Mouse (Mus musculus): ENCODE results near the gene Sectm1a. TPM values are rescaled to one million over a fixed set of nuclear protein-coding genes. Genes with fewer than 3 reads are reported as not detected.
"Not testable (repeated sequence)": the region's sequence is repeated elsewhere in the genome, so short reads cannot be mapped to it uniquely, and the experiment has no call there.

The Sectm1a gene
- total RNA-seq, 2 experiments from 2014 or later: 0.30 TPM; not detected in 1

DNA sequence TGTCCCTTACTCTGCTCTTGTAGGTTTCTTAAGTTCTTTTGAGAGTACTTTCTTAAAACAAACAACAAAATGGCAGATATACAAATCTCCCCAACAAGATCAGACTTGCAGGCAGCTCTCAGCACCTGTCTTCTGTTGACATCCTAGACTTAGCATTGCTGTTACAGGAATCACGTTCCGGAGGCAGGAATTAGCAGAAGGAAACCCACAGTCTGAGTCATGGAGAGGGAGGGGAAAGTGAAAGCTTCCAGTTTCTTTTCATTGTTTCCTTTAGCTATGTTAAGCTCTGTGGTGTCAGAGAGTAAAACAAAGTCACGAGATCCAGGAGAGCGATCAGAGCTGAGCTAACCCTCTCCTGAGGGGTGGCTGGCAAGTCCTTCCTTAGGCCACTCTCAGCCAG, 9.9 kb upstream of the Sectm1a start:
- DNase-seq (ENCODE audit: low spot score in 2 of 2): no peak

DNA sequence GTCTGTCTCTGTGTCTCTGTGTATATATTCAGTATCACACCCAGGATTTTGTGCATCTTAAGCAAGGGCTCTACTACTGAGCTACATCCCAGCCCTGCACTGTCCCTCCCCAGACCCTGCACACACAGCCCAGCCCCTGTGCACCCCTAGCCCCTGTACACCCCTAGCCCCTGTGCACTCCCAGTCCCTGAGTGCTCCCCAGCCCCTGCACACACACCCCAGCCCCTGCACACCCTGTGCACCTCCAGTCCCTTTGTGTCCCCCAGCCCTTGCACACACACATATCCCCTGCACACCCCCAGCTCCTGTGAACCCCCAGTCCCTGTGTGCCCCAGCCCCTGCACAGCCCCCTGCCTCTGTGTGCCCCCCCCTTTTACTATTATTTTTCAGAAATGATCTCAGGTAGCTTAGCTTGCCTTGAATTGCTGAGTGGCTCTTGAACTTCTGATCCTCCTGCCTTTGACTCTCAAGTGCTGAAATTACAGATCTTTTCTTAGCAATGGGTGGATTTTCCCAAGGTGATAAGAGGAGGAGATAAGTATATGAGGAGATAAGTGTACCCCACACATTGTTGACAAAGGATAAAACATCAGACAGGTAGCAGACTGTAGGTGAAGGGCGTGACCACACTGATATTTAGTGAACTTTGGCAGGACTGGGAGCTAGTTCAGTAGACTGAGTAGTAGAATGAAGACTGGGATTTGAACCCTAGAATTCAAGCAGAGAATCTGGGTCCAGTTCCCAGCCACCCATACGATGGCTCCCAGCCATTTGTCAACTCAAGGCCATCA, 8.9 kb upstream of the Sectm1a start:
- DNase-seq (ENCODE audit: low spot score in 2 of 2): no peak

DNA sequence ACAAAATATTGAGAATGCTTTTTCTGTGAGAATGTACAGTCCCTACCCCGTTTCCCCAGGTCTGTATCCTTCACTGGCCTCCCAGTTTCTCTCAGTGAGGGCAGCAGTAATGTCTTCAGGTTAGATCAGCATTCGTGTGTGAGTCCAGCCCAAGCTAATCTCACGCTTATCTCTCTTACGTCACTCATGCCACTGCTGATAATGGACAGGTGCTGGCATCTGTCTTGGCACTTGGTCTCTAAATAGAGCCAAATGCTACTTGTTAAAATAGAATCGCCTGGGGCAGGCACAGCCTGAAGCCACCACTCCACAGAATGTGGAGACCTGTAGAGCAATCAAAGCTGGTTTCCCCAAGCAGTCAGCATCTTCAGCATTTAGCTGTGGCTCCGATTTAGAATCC, 8.0 kb upstream of the Sectm1a start:
- DNase-seq (ENCODE audit: low spot score in 2 of 2): no peak

DNA sequence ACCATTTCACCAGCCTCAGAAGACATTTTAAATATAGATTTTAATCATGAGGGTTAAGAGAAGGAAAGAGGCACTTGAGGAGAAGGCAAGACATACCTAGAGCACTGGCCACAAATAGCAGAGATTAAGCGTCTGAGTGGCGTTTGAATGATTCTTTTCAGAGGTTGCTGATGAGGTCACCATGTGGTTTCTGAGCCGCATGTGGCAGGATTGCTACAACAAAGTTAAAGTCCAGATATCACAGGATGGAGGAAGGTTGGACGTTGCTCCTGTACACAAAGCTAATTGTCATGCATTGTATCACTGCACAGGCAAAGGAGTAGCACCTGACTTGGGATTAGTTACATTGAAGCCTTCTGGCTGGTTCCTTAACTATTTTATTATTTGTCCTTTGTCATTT, 5.3 kb upstream of the Sectm1a start:
- DNase-seq (ENCODE audit: low spot score in 2 of 2): no peak

DNA sequence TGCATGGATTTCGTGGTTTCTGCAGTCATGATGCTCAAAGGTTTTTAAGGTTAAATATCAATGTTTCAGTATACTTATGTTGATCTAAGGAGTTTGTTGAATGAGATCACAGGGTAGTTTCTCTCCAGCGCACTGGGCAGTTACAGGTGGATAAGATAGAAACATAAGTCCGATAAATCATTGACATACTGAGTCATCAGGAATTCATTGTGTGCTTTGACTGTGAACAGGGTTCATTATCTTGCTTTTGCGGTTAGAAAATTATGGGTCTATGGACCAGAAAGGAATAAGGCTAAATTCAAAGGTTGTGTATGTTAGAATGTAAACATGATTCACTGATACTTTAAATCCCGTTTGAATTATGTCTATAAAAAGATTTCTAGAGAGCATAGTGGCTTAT, 4.2 kb upstream of the Sectm1a start:
- no peak for DNase-seq (ENCODE audit: low spot score in 2 of 2)

DNA sequence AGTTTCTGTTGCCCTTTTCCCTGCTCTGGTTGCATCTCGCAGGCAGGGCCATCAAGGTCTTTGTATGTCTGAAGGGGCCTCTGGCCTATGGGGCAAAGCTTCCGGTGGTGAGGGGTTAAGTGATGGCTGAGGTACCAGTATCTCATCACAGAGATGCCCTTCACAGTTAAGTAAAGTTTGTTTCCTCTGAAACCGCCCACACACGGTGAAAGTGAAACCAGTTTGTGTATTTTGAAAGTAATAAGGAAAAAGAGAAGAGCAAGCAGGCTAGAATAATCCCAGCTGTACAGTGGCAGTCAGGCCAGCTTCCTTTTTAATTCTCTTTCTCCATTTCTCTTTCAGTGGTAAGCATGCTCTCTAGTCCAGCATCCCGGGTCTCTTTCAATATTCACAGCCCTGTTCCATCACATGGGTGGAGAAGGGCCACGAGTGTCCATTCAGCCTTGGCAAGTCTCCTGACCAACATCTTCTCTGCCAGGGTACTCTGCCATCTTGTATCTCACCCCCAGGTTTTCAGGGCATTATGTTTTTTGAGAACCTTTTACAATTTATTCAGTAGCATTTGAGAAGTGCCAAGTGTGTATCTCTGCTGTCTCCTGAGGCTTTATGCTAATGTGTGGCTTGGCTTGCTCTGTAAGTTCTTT, 2.0 kb upstream of the Sectm1a start:
- no peak for DNase-seq (ENCODE audit: low spot score in 2 of 2)

DNA sequence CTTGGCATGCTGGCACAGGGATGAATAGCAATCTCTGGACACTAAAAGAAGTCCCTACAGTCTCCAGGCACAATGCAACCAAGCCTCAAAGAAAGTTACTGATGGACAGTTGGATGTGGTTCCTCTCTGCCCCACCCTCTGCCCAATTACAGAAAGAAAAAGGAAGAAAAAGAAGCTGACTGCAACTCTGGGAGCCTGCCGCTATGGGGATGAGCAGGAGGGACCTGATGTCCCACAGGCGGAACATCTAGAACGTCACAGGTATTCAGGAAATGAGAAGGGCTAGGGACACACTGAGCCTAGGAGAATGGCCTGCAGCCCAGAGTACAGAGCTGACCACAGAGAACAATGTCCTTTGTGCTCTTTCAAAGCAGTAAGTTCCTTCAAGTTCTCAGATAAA, 1.2 kb upstream of the Sectm1a start:
- no peak for DNase-seq (ENCODE audit: low spot score in 2 of 2)

DNA sequence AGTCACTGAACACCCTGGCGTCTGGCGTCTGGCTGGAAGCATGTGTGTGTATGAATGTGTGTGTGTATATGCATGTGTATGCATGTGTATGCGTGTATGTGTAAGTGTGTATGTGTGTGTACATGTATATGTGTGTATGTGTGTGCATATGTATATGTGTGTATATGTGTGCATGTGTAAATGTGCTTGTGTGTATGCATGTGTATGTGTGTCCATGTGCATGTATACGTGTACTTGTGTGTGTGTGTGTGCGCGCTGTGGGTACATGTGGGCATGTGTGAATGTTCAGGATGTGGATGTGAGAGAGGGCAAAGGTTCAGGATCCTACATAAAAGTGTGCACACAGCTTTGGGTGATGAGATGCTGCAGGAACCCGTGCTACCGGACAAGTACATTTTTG, 690 bp downstream of the Sectm1a start:
- DNase-seq (ENCODE audit: low spot score in 2 of 2): no peak

DNA sequence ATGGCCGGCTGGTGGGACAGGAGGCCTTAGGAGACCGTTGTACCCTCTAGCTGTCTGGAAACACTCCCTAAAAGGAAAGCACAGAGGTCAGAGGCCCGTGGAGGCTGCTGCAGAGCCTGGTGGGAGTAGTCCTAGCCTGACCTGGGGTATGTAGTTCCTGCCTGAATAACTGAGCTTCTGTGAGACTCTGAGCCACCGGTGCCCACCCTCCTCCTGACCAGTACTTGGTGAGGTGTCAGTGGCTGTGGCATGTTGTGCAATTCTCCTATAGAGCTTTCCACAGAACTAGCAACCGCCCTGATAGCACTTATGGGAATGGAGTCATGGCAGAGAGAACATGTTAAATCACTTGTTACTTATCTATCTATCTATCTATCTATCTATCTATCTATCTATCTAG, 5.4 kb downstream of the Sectm1a start:
- DNase-seq (ENCODE audit: low spot score in 2 of 2): no peak

DNA sequence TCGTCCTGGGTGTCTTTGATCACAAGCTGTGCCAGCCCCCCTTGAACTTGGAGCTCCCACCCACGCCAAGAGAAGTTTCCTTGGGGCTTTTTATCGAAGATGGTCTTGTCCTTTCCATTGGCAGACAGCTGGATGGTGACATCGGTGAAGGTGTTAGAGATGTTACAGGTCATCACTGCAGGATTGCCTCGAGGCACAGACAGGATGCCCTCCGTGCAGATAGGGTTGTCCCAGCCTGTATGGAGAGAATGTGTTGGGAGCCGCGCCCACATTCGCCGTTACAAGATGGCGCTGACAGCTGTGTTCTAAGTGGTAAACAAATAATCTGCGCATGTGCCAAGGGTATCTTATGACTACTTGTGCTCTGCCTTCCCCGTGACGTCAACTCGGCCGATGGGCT, 11.4 kb downstream of the Sectm1a start:
- not testable (repeated sequence) for DNase-seq (ENCODE audit: low spot score in 2 of 2)

DNA sequence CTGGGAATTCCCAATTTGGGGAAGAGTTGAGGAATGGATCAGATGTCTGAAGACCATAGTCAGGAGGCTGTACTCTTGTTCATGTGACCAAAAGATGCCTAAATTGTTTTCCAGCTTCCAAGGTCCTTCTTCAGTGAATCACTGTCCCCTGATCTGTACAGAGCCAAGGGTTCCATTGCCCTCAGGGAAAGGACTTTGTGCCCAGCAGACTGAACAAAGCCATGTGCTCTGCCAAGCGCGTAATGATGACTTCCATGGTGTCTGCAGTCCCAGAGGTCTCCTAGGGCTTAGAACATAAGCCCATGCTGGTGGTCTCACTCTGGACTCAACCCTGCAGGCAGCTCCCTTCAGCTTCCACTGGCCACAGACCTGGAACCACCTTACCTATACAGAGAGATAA, 13.1 kb downstream of the Sectm1a start:
- no peak for DNase-seq (ENCODE audit: low spot score in 2 of 2)

DNA sequence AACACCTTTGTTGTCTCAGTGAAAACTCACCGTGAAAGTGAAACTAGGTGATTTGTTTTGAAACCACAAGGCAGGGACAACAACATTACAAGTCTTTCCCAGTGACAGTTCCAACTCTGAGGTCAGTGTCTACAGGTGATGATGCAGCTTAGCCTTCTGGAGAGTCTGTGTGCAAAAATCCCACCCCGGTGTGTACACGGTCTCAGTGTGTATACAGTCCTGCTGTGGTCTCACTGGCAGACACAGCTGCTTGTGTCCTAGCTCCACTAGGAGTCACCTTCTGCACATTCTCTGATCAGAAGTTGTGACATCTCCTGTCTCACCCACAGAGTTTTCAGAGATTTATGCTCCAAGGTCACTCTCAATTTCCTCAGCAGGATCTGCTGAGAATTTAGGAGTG, 16.8 kb downstream of the Sectm1a start:
- DNase-seq (ENCODE audit: low spot score in 2 of 2): no peak

DNA sequence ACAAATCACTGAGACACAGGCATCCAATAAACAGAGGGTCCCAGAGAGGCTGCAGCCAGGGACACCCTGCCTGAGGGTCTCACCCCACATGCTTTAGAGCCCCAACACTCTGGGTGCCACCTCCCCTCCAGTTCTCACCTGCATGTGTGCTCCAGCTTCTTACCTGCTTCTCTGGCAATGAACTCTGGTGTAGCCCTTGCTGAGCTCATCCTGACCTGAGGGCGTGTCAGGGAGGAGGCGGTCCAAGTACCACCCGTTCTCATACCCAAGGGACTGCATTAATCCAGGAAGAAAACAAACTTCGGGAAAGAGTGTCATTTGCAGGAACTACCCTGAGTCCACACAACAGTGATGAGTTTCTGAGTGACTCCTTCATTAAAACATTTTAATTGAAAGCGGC, 17.6 kb downstream of the Sectm1a start, which contains the start of gene Sectm1b:
Gene Sectm1b, minus strand, starts transcription at position 191 of the 400 bp plus-strand sequence.
- DNase-seq (ENCODE audit: low spot score in 2 of 2): no peak

DNA sequence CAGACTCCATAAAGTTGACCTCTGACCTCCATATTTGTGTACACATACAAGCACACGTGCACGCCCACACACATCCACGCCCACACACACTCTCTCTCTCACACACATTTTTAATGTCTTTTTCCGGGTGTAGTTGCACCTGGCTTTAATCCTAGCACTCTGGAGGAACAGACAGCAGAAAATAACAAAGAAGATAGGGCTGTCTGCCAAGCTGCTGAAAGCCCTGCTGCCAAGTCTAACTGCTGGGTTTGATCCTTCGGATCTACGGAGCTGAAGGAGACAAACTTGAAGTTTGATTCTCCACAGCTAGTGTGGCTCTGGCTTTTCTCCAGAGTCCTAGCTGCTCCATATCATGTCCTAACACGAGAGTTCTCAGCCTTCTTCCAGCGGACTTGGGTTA, 19.4 kb downstream of the Sectm1a start:
- DNase-seq (ENCODE audit: low spot score in 2 of 2): no peak

DNA sequence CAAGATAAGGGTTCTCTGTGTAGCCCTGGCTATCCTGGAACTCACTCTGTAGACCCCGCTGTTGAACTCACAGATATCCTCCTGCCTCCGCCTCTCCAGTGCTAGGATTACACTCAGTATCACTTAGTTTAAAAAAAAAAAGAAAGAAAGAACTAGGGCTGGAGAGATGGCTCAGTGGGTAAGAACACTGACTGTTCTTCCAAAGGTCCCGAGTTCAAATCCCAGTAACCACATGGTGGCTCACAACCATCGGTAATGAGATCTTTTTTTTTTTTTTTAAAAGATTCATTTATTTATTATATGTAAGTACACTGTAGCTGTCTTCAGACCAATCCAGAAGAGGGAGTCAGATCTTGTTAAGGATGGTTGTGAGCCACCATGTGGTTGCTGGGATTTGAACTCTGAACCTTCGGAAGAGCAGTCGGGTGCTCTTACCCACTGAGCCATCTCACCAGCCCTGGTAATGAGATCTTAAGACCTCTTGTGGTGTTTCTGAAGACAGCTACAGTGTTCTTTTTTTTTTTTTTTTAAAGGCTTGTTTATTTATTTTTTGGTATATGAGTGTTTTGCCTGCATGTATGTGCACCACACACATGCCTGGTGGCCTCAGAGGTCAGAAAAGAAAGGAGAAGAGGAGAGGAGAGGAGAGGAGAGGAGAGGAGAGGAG, 20.5 kb downstream of the Sectm1a start:
- DNase-seq (ENCODE audit: low spot score in 2 of 2): not testable (repeated sequence)

DNA sequence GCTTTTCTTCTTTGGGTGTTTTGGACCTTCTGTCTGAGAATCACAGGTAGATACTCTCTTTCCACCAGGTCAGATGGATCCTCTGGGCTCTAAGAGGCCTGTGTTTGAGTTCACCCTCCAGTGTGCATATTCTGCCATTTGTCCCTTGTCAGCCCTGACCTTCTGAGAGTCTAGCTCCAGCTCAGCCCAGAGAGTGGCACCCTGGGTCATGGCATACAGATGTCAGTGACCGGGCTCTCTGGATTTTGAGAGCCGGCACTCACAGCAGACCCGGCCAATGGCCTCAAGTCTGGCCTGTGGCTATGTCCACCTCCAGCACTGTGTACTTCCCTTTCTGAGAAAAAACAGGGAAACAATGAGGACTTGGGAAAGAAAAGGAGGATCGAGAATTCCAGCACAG, 21.5 kb downstream of the Sectm1a start:
- no peak for DNase-seq (ENCODE audit: low spot score in 2 of 2)

DNA sequence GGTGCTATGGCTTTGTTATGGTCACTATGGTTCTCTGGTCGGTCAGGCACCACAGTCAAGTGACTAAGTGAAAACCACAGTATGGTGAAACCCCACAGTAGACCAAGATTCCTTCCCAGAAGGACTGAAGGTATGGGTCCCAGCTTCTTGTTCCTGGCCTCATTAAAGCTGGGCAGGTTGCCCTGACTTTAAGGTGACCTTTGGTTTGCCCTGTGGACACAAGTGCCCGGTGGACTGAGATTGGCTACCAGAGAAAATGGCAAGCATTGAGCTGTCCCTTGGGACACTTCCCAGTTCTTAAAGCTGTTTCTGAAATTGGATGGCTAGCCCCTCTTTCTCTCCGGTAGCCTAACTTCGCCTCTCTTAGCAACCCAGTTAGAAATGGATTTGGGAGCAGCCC, 22.1 kb downstream of the Sectm1a start:
- DNase-seq (ENCODE audit: low spot score in 2 of 2): no peak

DNA sequence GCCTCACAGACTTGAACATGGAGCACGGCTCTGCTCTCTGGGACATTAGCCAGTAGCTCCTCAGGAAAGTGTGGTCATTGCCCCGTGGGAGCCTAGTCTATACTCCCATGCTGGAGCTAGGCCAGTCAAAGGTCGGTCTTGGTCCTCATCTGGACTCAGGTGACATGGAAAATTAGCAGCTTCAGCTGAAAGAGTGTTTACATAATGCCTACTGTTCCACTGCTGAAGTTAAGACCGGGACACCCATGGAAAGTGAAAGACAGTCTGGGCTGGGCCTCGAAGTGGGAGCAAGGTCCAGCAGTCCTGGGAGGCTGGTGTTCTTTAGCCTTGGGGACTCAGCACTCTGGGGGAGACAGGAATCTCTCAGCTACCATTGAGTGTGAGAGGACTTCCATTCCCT, 22.9 kb downstream of the Sectm1a start:
- no peak for DNase-seq (ENCODE audit: low spot score in 2 of 2)

DNA sequence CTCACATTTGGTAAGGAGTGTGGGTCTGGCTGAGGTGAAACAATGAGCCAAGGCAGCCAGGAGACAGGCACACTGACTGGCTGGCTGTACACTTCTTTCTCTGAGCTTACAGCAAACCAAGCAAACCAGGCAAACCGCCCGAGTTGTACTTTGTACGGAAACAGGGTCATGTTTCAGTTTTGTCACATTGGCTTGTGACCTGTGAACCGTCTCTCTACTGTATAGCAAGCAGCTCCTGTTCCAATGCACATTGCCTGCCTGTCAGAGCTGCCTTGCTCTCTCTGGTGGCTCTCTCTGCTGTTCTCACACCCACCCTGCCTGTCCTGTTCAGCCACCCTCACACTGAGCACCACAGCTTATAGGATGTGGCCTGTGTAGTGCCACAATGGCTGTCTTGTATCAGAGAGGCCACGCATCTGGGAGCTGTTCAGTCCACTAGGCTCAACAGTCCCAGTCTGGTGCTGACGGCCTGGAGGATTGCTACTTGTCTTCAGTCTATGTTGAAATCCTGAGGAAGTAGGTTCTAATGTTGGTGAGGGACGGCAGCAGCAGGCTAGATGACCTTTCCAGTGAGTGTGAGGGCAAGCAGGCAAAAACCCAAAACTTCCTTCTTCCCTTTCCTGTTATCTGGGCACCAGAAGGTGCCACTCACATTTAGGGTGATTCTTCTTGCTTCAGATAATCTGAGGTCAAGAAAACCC, 24.3 kb downstream of the Sectm1a start:
- no peak for DNase-seq (ENCODE audit: low spot score in 2 of 2)

DNA sequence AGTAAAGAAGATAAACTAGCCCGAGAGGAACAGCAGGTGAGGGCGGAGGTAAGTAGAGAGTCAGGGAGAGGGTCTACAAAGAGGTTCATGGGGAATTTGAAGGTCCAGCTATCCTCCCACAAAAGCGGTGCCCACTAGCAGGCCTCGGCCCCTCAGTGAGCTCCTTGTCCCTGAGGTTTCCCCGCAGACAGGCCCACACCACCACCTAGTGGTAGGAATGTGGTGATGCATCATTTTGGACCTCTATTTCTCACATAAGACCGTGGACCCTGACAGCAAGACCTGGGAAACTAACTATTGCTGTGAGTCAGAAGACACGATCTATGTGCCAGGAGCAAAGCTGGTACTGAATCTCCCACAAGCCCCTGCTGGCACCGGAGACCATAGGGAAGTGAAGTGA, 27.5 kb downstream of the Sectm1a start:
- DNase-seq (ENCODE audit: low spot score in 2 of 2): peak; percentile 71 to 75

DNA sequence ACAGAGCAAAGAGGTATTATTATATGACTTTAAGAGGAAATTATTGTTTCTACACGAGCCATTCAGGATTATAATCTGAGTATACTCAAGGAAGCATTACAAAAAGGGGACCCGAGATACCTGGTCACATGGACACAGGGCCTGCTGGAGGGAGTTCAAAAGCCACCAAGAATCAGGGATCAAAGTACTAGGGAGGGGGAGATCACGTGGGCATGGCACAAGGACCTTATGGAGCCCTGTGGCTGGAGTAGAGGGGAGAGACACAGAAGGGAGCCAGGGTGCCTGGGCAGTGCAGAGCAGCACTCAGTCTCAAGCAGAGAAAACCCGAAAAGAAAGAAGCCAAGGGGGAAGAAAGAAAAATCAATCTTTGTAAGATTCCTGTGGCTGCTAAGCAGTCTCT, 28.6 kb downstream of the Sectm1a start:
- DNase-seq (ENCODE audit: low spot score in 2 of 2): no peak

DNA sequence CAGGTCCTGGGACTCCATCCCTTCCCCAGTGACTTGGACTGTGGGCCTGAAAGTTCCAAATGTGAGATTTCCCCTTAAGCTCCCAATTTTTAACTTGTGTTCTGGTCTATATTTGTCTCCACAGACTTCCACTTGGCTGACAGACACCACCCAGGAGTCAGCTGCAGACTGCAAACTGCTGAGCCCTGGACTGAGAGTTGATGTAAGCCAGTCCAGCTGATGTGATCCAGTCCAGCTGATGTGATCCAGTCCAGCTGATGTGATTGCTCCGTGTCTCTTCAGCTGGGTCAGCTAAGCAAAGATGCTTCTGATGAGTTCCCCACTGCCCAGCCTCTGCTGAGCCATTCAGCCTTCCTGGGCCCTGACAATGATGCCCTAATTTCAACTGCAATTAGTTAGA, 29.2 kb downstream of the Sectm1a start:
- no peak for DNase-seq (ENCODE audit: low spot score in 2 of 2)
